Mouse (Mus musculus): ENCODE data around the gene Zfp994.
"Not testable (repeated sequence)": the region's sequence is repeated elsewhere in the genome, so short reads cannot be mapped to it uniquely, and the experiment has no call there.

The Zfp994 gene

GRCm38 (mm10) chr17:22225422-22226012, at the start of gene Zfp994:
Zfp994 (minus strand) TSS chr17:22225616.
- peak; percentile 91 for DNase-seq (ENCODE audit: low spot score)

GRCm38 (mm10) chr17:22230701-22231100, 5.3 kb upstream of the Zfp994 start:
- peak; percentile 46 for DNase-seq (ENCODE audit: low spot score)

GRCm38 (mm10) chr17:22225015-22225414, 401 bp downstream of the Zfp994 start:
- DNase-seq (ENCODE audit: low spot score), result not testable (repeated sequence)

GRCm38 (mm10) chr17:22165722-22166294, 59.6 kb downstream of the Zfp994 start, which contains the start of gene Zfp947:
Zfp947 (minus strand) TSS chr17:22166190.
- peak; percentile 59 for DNase-seq (ENCODE audit: low spot score)

- not testable (repeated sequence) for DNase-seq (ENCODE audit: low spot score)
Measured at GRCm38 (mm10) chr17:22165304-22165703, 60.1 kb downstream of the Zfp994 start.

GRCm38 (mm10) chr17:22153951-22154350, 71.5 kb downstream of the Zfp994 start:
- not testable (repeated sequence) for DNase-seq (ENCODE audit: low spot score)
